Mouse (Mus musculus) heart, embryonic 16.5 days (tissue): ENCODE results near the gene Mxi1. TPM values are rescaled to one million over a fixed set of nuclear protein-coding genes. Genes with fewer than 3 reads are reported as not detected.
A peak's percentile ranks its signal among the peaks of the same experiment; 100 is the strongest.

Experiments
- ATAC-seq: fragments of 200-750 bp; cut with Nextera tagmentation; replicated peaks from 2 replicates; pipeline ENCODE4 v1.8.0; 2017; ENCODE audit warnings: moderate number of reproducible peaks; ENCODE audit not compliant: insufficient read depth, low FRiP score; ENCODE audit errors: extremely low read depth
- H3K27ac ChIP-seq: fragments of 300-500 bp; sonication (generic); 2 replicates; pipeline ENCODE4 v1.5.1; 2014; ENCODE audit warnings: mild to moderate bottlenecking, low read length, control low read depth, moderate library complexity
- H3K27me3 ChIP-seq: fragments of 300-500 bp; sonication (generic); 2 replicates; pipeline ENCODE4 v1.6.1; 2014; ENCODE audit warnings: low read length, mixed read lengths; ENCODE audit not compliant: control insufficient read depth, insufficient read depth
- H3K36me3 ChIP-seq: fragments of 300-500 bp; sonication (generic); 2 replicates; pipeline ENCODE4 v1.6.1; 2014; ENCODE audit not compliant: control insufficient read depth, insufficient read depth
- H3K4me1 ChIP-seq: fragments of 300-500 bp; sonication (generic); 2 replicates; pipeline ENCODE4 v1.6.1; 2014; ENCODE audit warnings: low read length, mixed read lengths; ENCODE audit not compliant: control insufficient read depth, insufficient read depth
- H3K4me2 ChIP-seq: fragments of 300-500 bp; sonication (generic); 2 replicates; pipeline ENCODE4 v1.6.1; 2014; ENCODE audit warnings: low read depth, mild to moderate bottlenecking, control low read depth, low read length
- H3K4me3 ChIP-seq: fragments of 300-500 bp; sonication (generic); 2 replicates; pipeline ENCODE4 v1.5.1; 2014; ENCODE audit warnings: mild to moderate bottlenecking, control low read depth, low read length
- H3K9ac ChIP-seq: fragments of 300-500 bp; sonication (generic); 2 replicates; pipeline ENCODE4 v1.6.1; 2014; ENCODE audit warnings: low read length, control low read depth
- H3K9me3 ChIP-seq: fragments of 300-500 bp; sonication (generic); replicated peaks from 2 replicates; pipeline ENCODE4 v1.6.1; 2016; ENCODE audit warnings: low read length; ENCODE audit not compliant: control insufficient read depth
- WGBS: fragments of 180-500 bp; shearing (Covaris S2); extraction: QIAGEN DNeasy Blood & Tissue Kit; methylation state at CpG from one replicate; pipeline ENCODE4 v1.1.7; 2014; 5-methylcytosine and 5-hydroxymethylcytosine counted together
- polyA plus RNA-seq: library from polyadenylated mRNA; unstranded; fragments of >200 nt; fragmentation: Nextera tagmentation; extraction: Ambion mirVana; gene quantifications from 2 replicates; pipeline ENCODE4 v1.2.1, GENCODE M21; 2015

The Mxi1 gene
- 28.7 and 40.7 TPM in 2 replicates for polyA plus RNA-seq

- Histone ChIP-seq H3K27ac (peak within 1 kb of the TSS; percentile 98), H3K4me3 (peak within 1 kb of the TSS; percentile 93), H3K27me3 (no peaks in the 10 kb centered on the region), H3K4me2 (peak within 1 kb of the TSS; percentile 82), H3K4me1 (peaks cover 13% of the 10 kb centered on the region), H3K36me3 (no peaks in the 10 kb centered on the region), H3K9ac (peak within 1 kb of the TSS; percentile 89), H3K9me3 (no peaks in the 10 kb centered on the region)
- ATAC-seq, result peak; percentile 66
- WGBS, result under 1% methylated on average over 38 of the region's 38 CpGs
Observed at GRCm38 (mm10) chr19:53310348-53310747, at the start of gene Mxi1. TSS of gene Mxi1 (plus strand) at chr19:53310518.

GRCm38 (mm10) chr19:53260828-53261227 lies 49.5 kb upstream of the Mxi1 start:
- Histone ChIP-seq H3K4me1 (peaks cover 28% of the 10 kb centered on the region), H3K36me3 (no peaks in the 10 kb centered on the region), H3K27me3 (no peaks in the 10 kb centered on the region), H3K9me3 (peaks cover 6% of the 10 kb centered on the region), H3K4me3 (no peak overlapping the region), H3K27ac (no peak overlapping the region), H3K9ac (no peak overlapping the region), H3K4me2 (no peak overlapping the region)
- no peak for ATAC-seq
- 79% methylated on average over 4 of the region's 4 CpGs for WGBS

- Histone ChIP-seq H3K9ac (no peak overlapping the region), H3K36me3 (no peaks in the 10 kb centered on the region), H3K4me3 (no peak overlapping the region), H3K27ac (no peak overlapping the region), H3K4me2 (no peak overlapping the region), H3K27me3 (no peaks in the 10 kb centered on the region), H3K4me1 (peaks cover 22% of the 10 kb centered on the region), H3K9me3 (no peaks in the 10 kb centered on the region)
- ATAC-seq, result no peak
- WGBS, result 76% methylated on average over 7 of the region's 7 CpGs
Observed at GRCm38 (mm10) chr19:53262061-53262460, 48.3 kb upstream of the Mxi1 start.

GRCm38 (mm10) chr19:53263859-53264733 lies 46.2 kb upstream of the Mxi1 start:
- Histone ChIP-seq H3K27ac (no peak overlapping the region), H3K4me3 (no peak overlapping the region), H3K9me3 (no peaks in the 10 kb centered on the region), H3K4me2 (no peak overlapping the region), H3K27me3 (no peaks in the 10 kb centered on the region), H3K9ac (no peak overlapping the region), H3K4me1 (peaks cover 8% of the 10 kb centered on the region; the same call in 1 of the 2 replicates), H3K36me3 (no peaks in the 10 kb centered on the region)
- no peak for ATAC-seq
- 33% methylated on average over 22 of the region's 23 CpGs for WGBS

GRCm38 (mm10) chr19:53264821-53265727 lies 45.2 kb upstream of the Mxi1 start:
- Histone ChIP-seq H3K9me3 (no peaks in the 10 kb centered on the region), H3K9ac (no peak overlapping the region), H3K4me2 (no peak overlapping the region), H3K4me1 (peaks cover 8% of the 10 kb centered on the region; the same call in 1 of the 2 replicates), H3K27me3 (no peaks in the 10 kb centered on the region), H3K4me3 (no peak overlapping the region), H3K27ac (no peak overlapping the region), H3K36me3 (no peaks in the 10 kb centered on the region)
- no peak for ATAC-seq
- 55% methylated on average over 12 of the region's 12 CpGs for WGBS

- 86% methylated on average over 9 of the region's 9 CpGs for WGBS
- Histone ChIP-seq H3K4me3 (no peak overlapping the region), H3K9me3 (no peaks in the 10 kb centered on the region), H3K4me1 (peaks cover 8% of the 10 kb centered on the region; the same call in 1 of the 2 replicates), H3K27me3 (no peaks in the 10 kb centered on the region), H3K36me3 (no peaks in the 10 kb centered on the region), H3K9ac (no peak overlapping the region), H3K4me2 (no peak overlapping the region), H3K27ac (no peak overlapping the region)
- ATAC-seq, result no peak
Observed at GRCm38 (mm10) chr19:53267305-53267704, 43.0 kb upstream of the Mxi1 start.

- Histone ChIP-seq H3K9ac (no peak overlapping the region), H3K4me1 (peaks cover 10% of the 10 kb centered on the region), H3K4me2 (no peak overlapping the region), H3K27ac (no peak overlapping the region), H3K27me3 (no peaks in the 10 kb centered on the region), H3K9me3 (no peaks in the 10 kb centered on the region), H3K4me3 (no peak overlapping the region), H3K36me3 (no peaks in the 10 kb centered on the region)
- 75% methylated on average over 17 of the region's 17 CpGs for WGBS
- ATAC-seq, result no peak
Observed at GRCm38 (mm10) chr19:53273055-53273722, 37.1 kb upstream of the Mxi1 start.

- H3K4me2 ChIP-seq, result no peak overlapping the region
- H3K27ac ChIP-seq, result no peak overlapping the region
- WGBS, result 84% methylated on average over 23 of the region's 23 CpGs
- no peaks in the 10 kb centered on the region for H3K36me3 ChIP-seq
- H3K27me3 ChIP-seq, result no peaks in the 10 kb centered on the region
- no peaks in the 10 kb centered on the region for H3K9me3 ChIP-seq
- no peak overlapping the region for H3K9ac ChIP-seq
- H3K4me3 ChIP-seq, result no peak overlapping the region
- H3K4me1 ChIP-seq, result peaks cover 10% of the 10 kb centered on the region
- no peak for ATAC-seq
Observed at GRCm38 (mm10) chr19:53273781-53274428, 36.4 kb upstream of the Mxi1 start.
